Mouse (Mus musculus) erythroblast, embryonic 14.5 days (primary cell): Measurements from ENCODE around the gene Tcp10c.
"Not testable (repeated sequence)": the region's sequence is repeated elsewhere in the genome, so short reads cannot be mapped to it uniquely, and the experiment has no call there.

Experiments used
- GATA1 ChIP-seq: IDR thresholded peaks from 2 replicates; pipeline ENCODE4 v1.6.1; 2012; ENCODE audit warnings: low read length, inconsistent platforms, mixed read lengths
- TAL1 ChIP-seq: IDR thresholded peaks from 3 replicates; pipeline ENCODE4 v1.6.1; 2012; ENCODE audit warnings: low read length, inconsistent platforms, mixed read lengths

DNA sequence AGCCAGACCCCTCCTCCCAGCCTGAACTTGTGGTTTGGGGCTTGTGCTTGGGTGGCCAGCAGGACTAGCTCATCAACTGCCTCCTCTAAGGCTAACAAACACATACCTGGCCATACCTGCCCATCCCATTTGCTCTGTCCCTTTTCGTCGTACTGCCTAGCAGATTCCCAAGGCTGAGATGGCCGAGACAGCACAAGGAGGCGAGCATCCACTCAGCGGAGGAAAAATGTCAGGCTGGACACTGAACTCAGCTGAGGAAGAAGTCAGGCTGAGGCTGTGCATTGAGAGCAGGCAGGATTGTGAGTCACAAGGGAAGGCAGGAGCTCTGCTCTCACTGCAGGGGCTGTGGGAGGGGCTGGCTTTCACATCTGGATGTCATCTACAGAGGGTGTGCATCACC, 68.3 kb downstream of the Tcp10c start:
- not testable (repeated sequence) for TF ChIP-seq GATA1, TAL1
